Mouse (Mus musculus) brain, embryonic 14.5 days (tissue): ENCODE data around the gene Krt8.

Source experiments
- CTCF ChIP-seq: fragments of 200-500 bp; IDR thresholded peaks from 2 replicates; pipeline ENCODE4 v1.5.1; 2012; ENCODE audit warnings: inconsistent platforms, mild to moderate bottlenecking, moderate library complexity, borderline replicate concordance; ENCODE audit not compliant: insufficient read depth, insufficient read length; ENCODE audit errors: extremely low read depth
- POLR2A ChIP-seq: fragments of 200-500 bp; IDR thresholded peaks from 2 replicates; pipeline ENCODE4 v1.6.1; 2012; ENCODE audit warnings: mild to moderate bottlenecking, inconsistent platforms, borderline replicate concordance; ENCODE audit not compliant: poor library complexity, insufficient read depth, insufficient read length, severe bottlenecking; ENCODE audit errors: extremely low read depth

- TF ChIP-seq POLR2A (no peak), CTCF (no peak)
Observed at GRCm38 (mm10) chr15:101994365-101994764, 9.9 kb downstream of the Krt8 start.
